Mouse (Mus musculus): ENCODE results near the gene Zkscan3. TPM values are rescaled to one million over a fixed set of nuclear protein-coding genes. Genes with fewer than 3 reads are reported as not detected.

The Zkscan3 gene
- total RNA-seq, 1 experiment = 21.7 TPM

- no peak overlapping the region for H3K4me3 ChIP-seq (ENCODE audit: insufficient read depth in 1 of 2, low read depth in 1 of 2, low read length in 2 of 2, poor library complexity in 1 of 2, severe bottlenecking in 1 of 2)
- in situ Hi-C loops (cut with MboI; ENCODE audit: low sequenced_read_pairs in 2 of 2, unreplicated experiment in 2 of 2) = loop anchor here in 1 of 2 experiments (25.0 kb wide), 1 partner anchor 292 kb away; the partner anchor contains the start of genes Olfr1359 and Olfr1360
- TF ChIP-seq MAFK (IDR thresholded peaks at IDR 0.05; ENCODE audit: insufficient read depth, low read depth, low read length) = no peak
- no peak for TF ChIP-seq CHD2 (IDR thresholded peaks at IDR 0.05; ENCODE audit: low read depth, low read length)
- no peak for TF ChIP-seq HCFC1 (IDR thresholded peaks at IDR 0.05; ENCODE audit: borderline replicate concordance, insufficient read depth, low read length)
- no peak for TF ChIP-seq ZNF384 (IDR thresholded peaks at IDR 0.05; ENCODE audit: low read depth, low read length)
- TF ChIP-seq ZC3H11A (IDR thresholded peaks at IDR 0.05; ENCODE audit: borderline replicate concordance, low read depth, low read length) = no peak
- DNase-seq (ENCODE audit: low read depth, low spot score) = no peak
- no peaks in the 10 kb centered on the region for H3K4me1 ChIP-seq (ENCODE audit: control insufficient read depth in 2 of 2, insufficient read depth in 2 of 2, low read length in 2 of 2, poor library complexity in 1 of 2)
- H3K9ac ChIP-seq (ENCODE audit: insufficient read depth, low read depth, low read length, poor library complexity, severe bottlenecking) = no peak overlapping the region
- no peaks in the 10 kb centered on the region for H3K9me3 ChIP-seq (ENCODE audit: control insufficient read depth, insufficient read depth, low read depth, low read length)
- H3K27ac ChIP-seq (ENCODE audit: insufficient read depth, low read depth, low read length, poor library complexity, severe bottlenecking) = no peak overlapping the region
- H3K36me3 ChIP-seq (ENCODE audit: control insufficient read depth, insufficient read depth, low read length, poor library complexity, severe bottlenecking) = peaks cover 3% of the 10 kb centered on the region; the same call in 1 of the 2 replicates
These were observed 7.3 kb downstream of the Zkscan3 start for GRCm38 (mm10) chr13:21395211-21395610.

- in situ Hi-C loops (cut with MboI; ENCODE audit: low sequenced_read_pairs in 2 of 2, unreplicated experiment in 2 of 2) = loop anchor here in 1 of 2 experiments (25.0 kb wide), 1 partner anchor 310 kb away; the partner anchor contains the start of genes Olfr1359 and Olfr1360
- TF ChIP-seq HCFC1 (IDR thresholded peaks at IDR 0.05; ENCODE audit: borderline replicate concordance, insufficient read depth, low read length) = no peak
- no peak for TF ChIP-seq ZNF384 (IDR thresholded peaks at IDR 0.05; ENCODE audit: low read depth, low read length)
- TF ChIP-seq MAFK (IDR thresholded peaks at IDR 0.05; ENCODE audit: insufficient read depth, low read depth, low read length) = no peak
- no peak for TF ChIP-seq ZC3H11A (IDR thresholded peaks at IDR 0.05; ENCODE audit: borderline replicate concordance, low read depth, low read length)
- TF ChIP-seq CHD2 (IDR thresholded peaks at IDR 0.05; ENCODE audit: low read depth, low read length) = no peak
- no peaks in the 10 kb centered on the region for H3K4me1 ChIP-seq (ENCODE audit: control insufficient read depth in 2 of 2, insufficient read depth in 2 of 2, low read length in 2 of 2, poor library complexity in 1 of 2)
- no peak overlapping the region for H3K4me3 ChIP-seq (ENCODE audit: insufficient read depth in 1 of 2, low read depth in 1 of 2, low read length in 2 of 2, poor library complexity in 1 of 2, severe bottlenecking in 1 of 2)
- no peak overlapping the region for H3K27ac ChIP-seq (ENCODE audit: insufficient read depth, low read depth, low read length, poor library complexity, severe bottlenecking)
- H3K9me3 ChIP-seq (ENCODE audit: control insufficient read depth, insufficient read depth, low read depth, low read length) = no peaks in the 10 kb centered on the region
- DNase-seq (ENCODE audit: low read depth, low spot score) = no peak
- H3K36me3 ChIP-seq (ENCODE audit: control insufficient read depth, insufficient read depth, low read length, poor library complexity, severe bottlenecking) = no peaks in the 10 kb centered on the region
- H3K9ac ChIP-seq (ENCODE audit: insufficient read depth, low read depth, low read length, poor library complexity, severe bottlenecking) = no peak overlapping the region
These were observed 24.8 kb downstream of the Zkscan3 start for GRCm38 (mm10) chr13:21377773-21378172.

GRCm38 (mm10) chr13:21372700-21373099 lies 29.9 kb downstream of the Zkscan3 start:
- H3K27ac ChIP-seq (ENCODE audit: insufficient read depth, low read depth, low read length, poor library complexity, severe bottlenecking) = no peak overlapping the region
- DNase-seq (ENCODE audit: low read depth, low spot score) = no peak
- TF ChIP-seq MAFK (IDR thresholded peaks at IDR 0.05; ENCODE audit: insufficient read depth, low read depth, low read length) = no peak
- TF ChIP-seq CHD2 (IDR thresholded peaks at IDR 0.05; ENCODE audit: low read depth, low read length) = no peak
- TF ChIP-seq ZC3H11A (IDR thresholded peaks at IDR 0.05; ENCODE audit: borderline replicate concordance, low read depth, low read length) = no peak
- TF ChIP-seq HCFC1 (IDR thresholded peaks at IDR 0.05; ENCODE audit: borderline replicate concordance, insufficient read depth, low read length) = no peak
- TF ChIP-seq ZNF384 (IDR thresholded peaks at IDR 0.05; ENCODE audit: low read depth, low read length) = no peak
- H3K4me3 ChIP-seq (ENCODE audit: insufficient read depth in 1 of 2, low read depth in 1 of 2, low read length in 2 of 2, poor library complexity in 1 of 2, severe bottlenecking in 1 of 2) = no peak overlapping the region
- no peaks in the 10 kb centered on the region for H3K9me3 ChIP-seq (ENCODE audit: control insufficient read depth, insufficient read depth, low read depth, low read length)
- no peaks in the 10 kb centered on the region for H3K4me1 ChIP-seq (ENCODE audit: control insufficient read depth in 2 of 2, insufficient read depth in 2 of 2, low read length in 2 of 2, poor library complexity in 1 of 2)
- in situ Hi-C loops (cut with MboI; ENCODE audit: low sequenced_read_pairs in 2 of 2, unreplicated experiment in 2 of 2) = no loop called here
- no peak overlapping the region for H3K9ac ChIP-seq (ENCODE audit: insufficient read depth, low read depth, low read length, poor library complexity, severe bottlenecking)
- peaks cover 5% of the 10 kb centered on the region for H3K36me3 ChIP-seq (ENCODE audit: control insufficient read depth, insufficient read depth, low read length, poor library complexity, severe bottlenecking)

GRCm38 (mm10) chr13:21366635-21367034 lies 35.9 kb downstream of the Zkscan3 start:
- no peak overlapping the region for H3K4me3 ChIP-seq (ENCODE audit: insufficient read depth in 1 of 2, low read depth in 1 of 2, low read length in 2 of 2, poor library complexity in 1 of 2, severe bottlenecking in 1 of 2)
- DNase-seq (ENCODE audit: low read depth, low spot score) = no peak
- in situ Hi-C loops (cut with MboI; ENCODE audit: low sequenced_read_pairs in 2 of 2, unreplicated experiment in 2 of 2) = no loop called here
- 0 out of 4 replicates have a peak, but pooled peaks cover 0 to 2% of the 10 kb centered on the region in 2 experiments for H3K4me1 ChIP-seq (ENCODE audit: control insufficient read depth in 2 of 2, insufficient read depth in 2 of 2, low read length in 2 of 2, poor library complexity in 1 of 2)
- H3K36me3 ChIP-seq (ENCODE audit: control insufficient read depth, insufficient read depth, low read length, poor library complexity, severe bottlenecking) = peaks cover 5% of the 10 kb centered on the region
- no peak overlapping the region for H3K9ac ChIP-seq (ENCODE audit: insufficient read depth, low read depth, low read length, poor library complexity, severe bottlenecking)
- TF ChIP-seq MAFK (IDR thresholded peaks at IDR 0.05; ENCODE audit: insufficient read depth, low read depth, low read length) = no peak
- TF ChIP-seq ZC3H11A (IDR thresholded peaks at IDR 0.05; ENCODE audit: borderline replicate concordance, low read depth, low read length) = no peak
- no peak for TF ChIP-seq ZNF384 (IDR thresholded peaks at IDR 0.05; ENCODE audit: low read depth, low read length)
- TF ChIP-seq HCFC1 (IDR thresholded peaks at IDR 0.05; ENCODE audit: borderline replicate concordance, insufficient read depth, low read length) = no peak
- no peak for TF ChIP-seq CHD2 (IDR thresholded peaks at IDR 0.05; ENCODE audit: low read depth, low read length)
- H3K9me3 ChIP-seq (ENCODE audit: control insufficient read depth, insufficient read depth, low read depth, low read length) = no peaks in the 10 kb centered on the region
- no peak overlapping the region for H3K27ac ChIP-seq (ENCODE audit: insufficient read depth, low read depth, low read length, poor library complexity, severe bottlenecking)
